Mouse (Mus musculus): ENCODE data around the gene Creb5.

Gene Creb5

GRCm38 (mm10) chr6:53448317-53448870 lies 161.3 kb downstream of the Creb5 start:
- no peak for DNase-seq

GRCm38 (mm10) chr6:53449437-53450173 lies 162.5 kb downstream of the Creb5 start:
- no peak for DNase-seq

GRCm38 (mm10) chr6:53450494-53450893 lies 163.4 kb downstream of the Creb5 start:
- no peak for DNase-seq

DNA sequence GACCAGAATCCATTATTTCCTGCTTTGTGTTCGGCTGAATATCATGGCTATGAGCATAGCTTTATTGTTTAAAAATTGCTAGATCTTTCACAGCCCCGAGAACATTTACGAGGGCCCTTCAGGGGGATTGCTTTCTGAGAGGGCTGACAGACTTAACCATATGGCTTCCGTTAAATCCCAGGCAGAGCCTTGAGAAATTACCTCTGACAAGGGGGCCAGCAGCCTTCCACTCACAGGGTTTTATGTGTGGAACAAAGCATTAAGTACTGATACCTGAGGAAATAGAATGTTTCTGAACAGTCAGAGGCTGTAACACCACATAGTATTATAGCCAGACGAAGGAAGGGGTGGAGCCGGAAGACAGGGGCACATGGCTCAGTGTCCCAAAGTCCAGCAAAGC lies 165.2 kb downstream of the Creb5 start:
- no peak for DNase-seq

DNA sequence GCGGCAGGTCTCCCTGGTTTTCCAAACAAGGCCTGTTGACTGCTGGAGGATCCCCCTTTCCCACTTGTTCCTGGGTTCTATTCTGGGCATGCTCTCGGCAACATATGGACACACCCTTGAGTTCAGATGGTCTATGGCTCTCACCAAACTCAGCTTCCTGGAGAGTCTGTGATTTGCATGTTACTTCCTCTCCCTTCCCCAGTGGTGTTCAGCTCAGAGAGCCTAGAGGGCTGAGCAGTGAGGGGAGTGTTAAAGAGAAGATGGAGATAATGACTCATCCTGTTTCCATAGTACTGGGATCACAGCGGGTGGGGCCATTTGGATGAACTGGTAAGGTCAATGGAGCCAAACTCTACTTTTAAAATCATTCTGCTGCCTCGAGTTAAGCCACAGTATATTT lies 168.4 kb downstream of the Creb5 start:
- DNase-seq = no peak

- DNase-seq = no peak
These were observed 169.0 kb downstream of the Creb5 start for GRCm38 (mm10) chr6:53456111-53456510.

DNA sequence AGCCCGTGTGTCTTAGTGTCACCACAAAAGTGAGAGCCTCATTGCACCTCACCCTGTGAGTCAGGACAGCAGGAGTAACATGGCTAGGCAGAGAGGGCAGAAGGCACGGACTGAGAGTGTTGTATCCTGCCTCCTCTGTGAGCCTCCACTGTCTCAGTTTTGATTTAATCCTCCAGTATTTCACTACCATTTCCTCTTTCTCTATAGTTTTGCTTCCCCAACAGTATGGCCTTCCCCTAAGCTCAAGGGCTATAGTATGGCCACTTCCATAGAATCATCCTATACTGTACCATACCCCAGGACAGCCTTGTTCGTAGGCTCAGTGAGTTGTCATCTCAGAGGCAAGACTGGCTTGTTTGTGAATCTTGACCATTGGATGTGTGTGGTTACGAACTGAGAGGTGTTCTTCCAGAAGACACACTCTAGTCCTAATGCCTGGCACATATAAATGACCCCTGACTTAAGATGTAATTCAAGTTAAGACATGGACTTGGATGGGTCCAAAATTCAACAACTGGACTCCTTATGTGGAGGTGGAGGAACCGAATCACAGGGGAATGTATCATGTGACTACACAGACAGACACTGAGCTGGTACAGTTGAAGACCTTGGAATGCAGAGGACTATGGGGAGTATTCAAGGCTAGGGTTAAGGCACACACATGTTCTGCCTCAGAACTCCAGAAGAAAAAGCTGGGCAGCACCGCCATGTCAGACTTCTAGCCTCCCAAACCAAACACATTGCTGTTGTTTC lies 173.1 kb downstream of the Creb5 start:
- no peak for DNase-seq

GRCm38 (mm10) chr6:53461056-53461455 lies 174.0 kb downstream of the Creb5 start:
- no peak for DNase-seq

GRCm38 (mm10) chr6:53461775-53462770 lies 175.0 kb downstream of the Creb5 start:
- DNase-seq = peak; percentile 11

DNA sequence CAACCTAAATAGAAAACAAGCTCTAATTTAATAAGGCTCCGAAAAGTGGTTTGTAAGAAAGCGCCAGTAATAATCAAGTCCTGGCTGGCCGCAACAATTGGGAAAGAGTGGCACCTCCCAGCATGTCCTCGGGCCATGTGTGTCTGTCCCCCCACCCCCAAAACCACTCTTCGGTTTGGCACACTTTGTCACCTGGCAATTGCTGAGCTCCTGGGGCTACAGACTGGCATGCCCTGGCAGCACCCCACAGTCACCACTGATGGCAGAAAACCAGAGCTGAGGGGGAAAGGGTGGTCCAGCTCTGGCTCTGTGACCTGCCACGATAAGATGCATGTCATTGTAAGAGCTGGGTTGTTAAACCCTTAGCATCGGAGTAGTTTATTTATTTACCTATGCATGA lies 175.7 kb downstream of the Creb5 start:
- peak; percentile 20 for DNase-seq

DNA sequence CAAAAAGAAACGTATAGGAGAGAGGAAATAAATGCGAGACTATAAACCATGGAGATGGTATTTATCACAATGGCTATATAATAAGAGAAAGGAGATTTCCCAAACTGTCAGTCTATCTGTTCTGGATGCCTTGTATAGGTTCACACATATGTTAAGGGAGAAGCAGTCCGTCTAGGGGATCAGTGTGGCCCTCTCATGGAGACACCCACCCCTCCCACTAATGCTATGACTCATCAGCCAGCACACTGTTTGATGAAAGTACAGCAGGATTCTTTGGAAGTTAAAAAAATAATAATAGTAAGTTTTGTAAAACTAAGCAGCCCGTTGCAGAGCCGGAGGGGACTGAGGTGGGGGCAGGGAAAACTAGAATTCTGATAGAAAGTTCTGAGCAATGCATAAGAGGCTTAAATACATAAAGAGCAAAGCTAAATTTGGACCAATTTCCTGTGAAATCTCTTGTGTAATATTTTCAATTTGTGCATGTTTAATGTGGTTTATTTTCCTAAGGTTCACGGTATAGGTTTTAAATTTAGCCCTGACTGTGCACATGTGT lies 176.3 kb downstream of the Creb5 start:
- DNase-seq = no peak

- DNase-seq = no peak
These were observed 182.1 kb downstream of the Creb5 start for GRCm38 (mm10) chr6:53469204-53469603.

DNA sequence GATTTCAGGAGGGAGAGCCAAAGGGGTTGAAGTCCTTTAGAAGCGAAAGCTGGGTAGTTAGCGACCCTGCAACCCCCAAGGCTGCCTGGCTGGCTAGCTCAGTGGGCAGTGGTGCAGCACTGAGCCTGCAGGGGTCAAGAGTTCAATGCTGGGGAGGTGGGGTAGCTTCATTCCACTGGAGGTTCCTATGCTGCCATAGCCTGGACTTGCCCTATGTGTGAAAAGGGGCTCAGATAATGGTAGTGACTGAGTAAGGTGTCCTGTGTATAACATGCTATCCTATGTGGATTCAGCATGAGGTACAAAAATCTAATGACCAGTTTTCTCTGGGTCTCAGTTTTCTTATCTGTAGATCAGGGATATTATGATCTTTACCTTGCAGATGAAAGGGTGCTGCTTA lies 182.6 kb downstream of the Creb5 start:
- no peak for DNase-seq

DNA sequence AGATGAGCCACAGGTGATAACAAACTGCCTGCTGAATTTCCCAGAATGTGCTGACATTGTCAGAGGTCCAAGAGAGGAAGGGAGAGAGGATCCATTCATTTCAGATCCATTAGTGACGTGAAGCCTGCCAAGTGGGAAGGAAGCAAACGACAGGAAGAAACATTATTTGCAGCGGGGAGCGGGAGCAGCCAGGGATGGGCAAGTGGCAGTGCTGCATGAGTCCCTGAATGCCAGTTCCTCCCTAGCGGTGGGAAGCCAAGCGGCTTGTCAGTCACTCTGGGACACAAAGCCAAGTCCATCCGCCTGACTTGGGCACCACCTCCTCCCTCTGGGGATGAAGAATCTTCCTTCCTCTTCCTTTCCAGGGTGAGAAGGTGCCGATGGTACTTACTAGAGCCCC lies 183.5 kb downstream of the Creb5 start:
- DNase-seq = peak; percentile 73

GRCm38 (mm10) chr6:53470999-53471591 lies 184.0 kb downstream of the Creb5 start:
- no peak for DNase-seq

DNA sequence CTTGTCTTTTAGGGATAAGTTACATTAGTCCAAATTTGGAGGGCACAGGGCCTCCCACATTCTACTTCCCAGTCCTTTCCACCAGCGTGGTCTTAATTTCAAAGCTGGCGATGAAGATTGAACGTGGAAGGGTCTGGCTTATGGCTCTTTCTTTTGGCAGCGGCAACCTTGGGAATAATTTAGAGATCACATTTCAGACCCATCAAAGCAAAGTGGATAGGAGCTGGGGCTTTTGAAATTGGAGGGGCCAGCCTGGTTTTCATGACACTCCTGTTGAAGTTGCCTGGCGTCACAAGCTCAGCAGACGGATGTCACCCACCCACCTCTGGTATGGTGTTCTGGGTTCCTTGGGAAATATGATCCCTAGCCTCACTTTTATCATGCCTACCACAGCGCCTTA lies 185.7 kb downstream of the Creb5 start:
- DNase-seq = no peak

DNA sequence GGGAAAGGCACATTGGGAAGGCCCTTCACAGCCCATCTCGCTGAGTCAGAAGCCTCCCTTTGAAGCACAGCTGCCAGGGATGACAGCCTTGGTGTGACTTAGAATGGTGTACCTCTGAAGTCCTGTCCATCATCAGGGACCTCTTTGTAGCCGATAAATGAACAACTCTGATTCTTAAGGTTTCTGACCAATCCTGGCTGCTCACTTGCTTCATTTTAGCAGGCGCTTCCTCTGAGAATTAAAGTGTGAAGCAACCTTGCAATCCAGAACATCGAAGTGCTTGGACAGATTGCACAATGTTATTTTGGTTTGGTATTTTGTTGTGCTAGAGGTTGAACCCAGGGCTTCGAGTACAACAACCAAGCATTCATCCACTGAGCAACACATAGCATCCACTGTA lies 190.4 kb downstream of the Creb5 start:
- DNase-seq = no peak

- no peak for DNase-seq
These were observed 203.8 kb downstream of the Creb5 start for GRCm38 (mm10) chr6:53490917-53491316.

GRCm38 (mm10) chr6:53491331-53491730 lies 204.3 kb downstream of the Creb5 start:
- no peak for DNase-seq

GRCm38 (mm10) chr6:53493864-53494263 lies 206.8 kb downstream of the Creb5 start:
- no peak for DNase-seq

DNA sequence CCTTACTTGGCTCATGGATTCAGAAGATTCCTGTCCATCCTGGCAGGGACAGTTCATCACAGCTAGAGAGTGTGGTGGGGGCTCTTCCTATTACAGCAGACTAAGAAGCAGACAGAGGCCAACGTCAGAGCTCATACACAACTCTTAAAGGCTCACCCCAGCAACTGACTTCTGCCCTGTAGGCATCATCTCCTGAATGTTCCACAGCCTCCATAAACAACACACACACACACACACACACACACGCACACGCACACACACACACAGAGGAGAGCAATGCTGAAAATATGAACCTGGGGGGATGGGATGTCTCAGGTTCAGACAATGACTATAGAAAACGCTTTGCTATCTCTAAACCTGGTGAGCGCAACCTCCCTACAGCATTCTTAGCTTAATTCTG lies 208.6 kb downstream of the Creb5 start:
- DNase-seq = no peak

DNA sequence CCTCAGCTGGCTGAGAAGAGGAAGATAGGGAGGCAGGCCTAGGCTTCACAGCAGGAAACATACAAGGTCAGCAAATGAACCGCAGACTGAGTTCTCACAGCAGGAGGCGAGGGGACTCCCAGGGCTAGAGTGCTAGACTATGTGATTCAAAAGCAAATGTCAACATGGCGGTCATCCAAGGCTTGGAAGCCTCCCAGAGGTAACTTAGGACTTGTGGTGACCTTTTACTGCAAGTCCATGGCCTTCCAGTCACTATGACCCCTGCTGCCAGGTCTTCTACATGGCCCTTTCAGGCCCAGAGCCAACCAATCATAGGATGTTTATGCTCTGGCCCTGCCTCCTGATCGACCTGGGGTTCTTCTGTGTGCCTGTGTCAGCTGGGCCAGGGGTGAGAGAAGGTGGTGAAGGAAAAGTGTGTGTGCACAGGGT lies 209.3 kb downstream of the Creb5 start:
- peak; percentile 17 for DNase-seq
